Mouse (Mus musculus) c-Kit-positive CD71-negative TER-119-negative erythroid progenitor cells, embryonic 14.5 days (primary cell): ENCODE measurements around the gene Dok3.

Experiments used
- DNase-seq: peaks from one replicate; pipeline ENCODE4 v3.0.0-alpha.2; 2013; ENCODE audit warnings: low read depth

The Dok3 gene

GRCm38 (mm10) chr13:55506697-55507096, 22.4 kb downstream of the Dok3 start:
- DNase-seq, result no peak

GRCm38 (mm10) chr13:55505810-55506209, 23.3 kb downstream of the Dok3 start:
- DNase-seq, result no peak

- no peak for DNase-seq
Observed at GRCm38 (mm10) chr13:55504390-55504789, 24.7 kb downstream of the Dok3 start.

- no peak for DNase-seq
Observed at GRCm38 (mm10) chr13:55502405-55502804, 26.7 kb downstream of the Dok3 start.

- DNase-seq, result no peak
Observed at GRCm38 (mm10) chr13:55500575-55500974, 28.5 kb downstream of the Dok3 start.

- no peak for DNase-seq
Observed at GRCm38 (mm10) chr13:55498906-55499305, 30.2 kb downstream of the Dok3 start.

GRCm38 (mm10) chr13:55496661-55497060, 32.4 kb downstream of the Dok3 start:
- no peak for DNase-seq

GRCm38 (mm10) chr13:55495702-55496101, 33.4 kb downstream of the Dok3 start:
- DNase-seq, result no peak

- DNase-seq, result no peak
Observed at GRCm38 (mm10) chr13:55494883-55495621, 34.0 kb downstream of the Dok3 start.

GRCm38 (mm10) chr13:55494257-55494656, 34.8 kb downstream of the Dok3 start:
- DNase-seq, result no peak

GRCm38 (mm10) chr13:55487578-55488498, 41.3 kb downstream of the Dok3 start, which contains the start of gene Dbn1:
Gene Dbn1, minus strand, starts transcription at chr13:55488111.
- no peak for DNase-seq

- DNase-seq, result no peak
Observed at GRCm38 (mm10) chr13:55486916-55487577, 42.0 kb downstream of the Dok3 start.

GRCm38 (mm10) chr13:55486029-55486794, 42.9 kb downstream of the Dok3 start:
- no peak for DNase-seq

- DNase-seq, result no peak
Observed at GRCm38 (mm10) chr13:55484520-55485088, 44.5 kb downstream of the Dok3 start.

GRCm38 (mm10) chr13:55483593-55483992, 45.5 kb downstream of the Dok3 start:
- no peak for DNase-seq

GRCm38 (mm10) chr13:55483071-55483470, 46.0 kb downstream of the Dok3 start:
- DNase-seq, result no peak

GRCm38 (mm10) chr13:55482542-55482941, 46.6 kb downstream of the Dok3 start:
- no peak for DNase-seq

- no peak for DNase-seq
Observed at GRCm38 (mm10) chr13:55479929-55480328, 49.2 kb downstream of the Dok3 start.

GRCm38 (mm10) chr13:55479008-55479407, 50.1 kb downstream of the Dok3 start:
- DNase-seq, result no peak

- DNase-seq, result no peak
Observed at GRCm38 (mm10) chr13:55478036-55478435, 51.1 kb downstream of the Dok3 start.

GRCm38 (mm10) chr13:55477492-55477891, 51.6 kb downstream of the Dok3 start:
- no peak for DNase-seq
